Mouse (Mus musculus): ENCODE results near the gene Glod4.
"Not testable (repeated sequence)": the region's sequence is repeated elsewhere in the genome, so short reads cannot be mapped to it uniquely, and the experiment has no call there.

Glod4 gene

DNA sequence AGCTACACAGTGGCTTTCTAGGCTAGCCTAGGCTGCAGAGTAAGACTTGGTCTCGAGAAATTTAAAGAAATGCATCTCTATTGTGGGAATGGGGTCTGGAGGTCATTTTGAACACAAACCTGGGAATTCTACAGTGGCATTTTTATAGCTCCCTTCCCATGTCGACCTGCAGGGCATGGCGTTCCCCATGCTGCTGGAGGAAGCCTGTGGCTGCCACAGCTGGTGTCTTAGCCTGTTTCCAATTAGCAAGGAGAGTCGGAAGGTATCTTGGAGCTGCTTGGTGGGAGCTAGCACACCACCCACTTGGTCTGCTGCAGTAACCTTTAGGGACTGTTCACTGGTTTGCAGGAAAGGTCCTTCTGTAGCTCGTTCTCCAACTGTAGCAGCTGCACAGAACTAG, 12.6 kb upstream of the Glod4 start:
- no peak for DNase-seq

DNA sequence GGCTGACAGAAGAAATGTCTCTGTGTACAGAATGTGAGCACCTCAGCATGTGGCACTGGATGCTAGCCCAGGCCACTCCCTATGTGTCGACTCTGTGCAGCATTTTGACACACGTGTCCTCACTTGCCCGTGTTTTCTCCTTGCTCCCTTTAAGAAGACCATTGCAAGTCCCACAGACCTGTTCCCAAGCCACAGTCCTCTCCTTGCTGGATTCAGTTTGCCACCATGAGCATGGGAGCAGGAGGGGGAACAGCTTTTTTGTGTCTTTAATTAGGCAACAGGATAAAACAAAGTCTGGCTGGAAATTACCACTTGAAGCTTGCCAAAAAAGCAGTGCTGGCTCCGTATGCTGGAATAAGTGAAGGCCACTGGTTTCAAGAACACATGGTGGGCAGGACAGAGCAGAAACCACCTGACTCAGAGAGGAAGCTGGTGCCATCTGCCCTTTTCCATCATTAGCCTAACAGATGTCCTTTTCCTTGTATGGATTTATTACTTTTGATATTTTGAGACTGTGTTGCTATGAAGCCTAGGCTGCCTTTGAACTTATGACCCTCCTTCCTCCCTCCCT, 12.0 kb upstream of the Glod4 start:
- no peak for DNase-seq

DNA sequence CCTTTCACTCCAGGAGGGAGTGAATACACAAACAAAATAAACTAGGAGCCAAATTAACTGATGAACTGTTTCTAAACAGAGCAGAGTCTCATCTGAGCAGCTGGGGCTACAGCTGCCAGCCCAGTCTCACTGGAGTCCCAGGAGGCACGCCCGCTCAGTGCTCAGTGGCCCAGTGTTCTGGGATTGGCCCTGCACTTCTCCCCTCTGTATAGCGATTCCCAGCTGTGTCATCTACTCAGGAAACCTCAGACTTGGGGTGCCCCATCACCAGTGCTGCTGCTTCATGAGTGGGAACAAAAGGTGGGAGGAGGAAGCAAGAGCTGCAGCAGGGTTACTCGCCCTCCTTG, 10.4 kb upstream of the Glod4 start:
- DNase-seq, result no peak

DNA sequence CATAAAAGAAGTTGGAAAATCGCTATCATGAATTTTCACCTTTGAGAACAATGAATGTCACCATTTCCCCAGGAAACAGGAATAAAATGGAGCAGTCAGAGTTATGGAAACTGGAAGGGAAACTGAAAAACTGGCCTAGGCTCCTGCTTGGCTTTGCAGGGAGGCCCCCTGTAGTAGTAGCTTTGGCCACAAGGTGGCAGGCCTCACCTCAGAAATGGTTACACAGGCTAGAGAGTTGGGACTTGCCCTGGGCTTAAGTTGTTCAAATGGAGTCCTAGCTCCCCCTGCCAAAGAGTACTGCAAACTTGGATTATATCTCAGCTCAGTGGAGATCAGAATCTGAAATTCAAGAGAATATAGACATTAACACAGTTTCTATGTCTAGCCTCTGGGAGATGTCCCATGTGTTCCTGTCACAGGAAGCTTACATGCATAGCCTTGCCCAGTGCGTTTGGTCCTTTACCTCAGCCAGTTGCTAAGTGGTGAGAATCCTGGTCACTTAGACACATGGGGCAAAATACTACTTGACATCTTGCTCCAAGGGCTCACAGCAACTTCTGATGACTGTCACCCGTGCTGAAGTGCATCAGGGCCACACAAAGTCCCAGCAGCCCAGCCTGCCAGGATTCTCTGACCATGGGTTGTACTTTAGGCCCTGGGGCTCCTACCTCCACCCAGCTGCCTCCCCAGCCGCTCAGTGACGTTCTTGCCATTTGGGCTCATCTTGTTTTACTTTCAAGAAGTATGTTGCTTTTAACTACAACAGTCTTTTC, 9.8 kb upstream of the Glod4 start:
- DNase-seq, result peak; percentile 80

DNA sequence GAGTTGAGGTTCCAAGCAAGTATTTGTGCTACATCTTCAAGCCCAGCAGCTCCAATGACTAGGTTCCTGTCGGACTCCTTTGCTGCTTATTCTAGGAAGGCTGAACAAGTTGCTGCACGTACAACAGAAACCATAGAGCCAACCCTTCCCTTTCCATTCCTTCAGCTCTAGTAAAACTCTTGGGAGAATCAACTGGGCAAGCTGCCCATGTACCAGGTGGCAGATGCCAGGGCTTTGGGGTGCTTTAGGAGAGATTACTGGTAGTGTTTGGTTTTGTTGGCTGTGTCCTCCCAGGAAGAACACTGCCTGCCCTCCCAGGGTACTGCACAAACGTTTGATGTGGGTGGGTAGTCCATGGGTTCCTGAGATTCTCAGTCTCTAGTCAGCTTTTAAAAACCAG, 8.5 kb upstream of the Glod4 start:
- no peak for DNase-seq

DNA sequence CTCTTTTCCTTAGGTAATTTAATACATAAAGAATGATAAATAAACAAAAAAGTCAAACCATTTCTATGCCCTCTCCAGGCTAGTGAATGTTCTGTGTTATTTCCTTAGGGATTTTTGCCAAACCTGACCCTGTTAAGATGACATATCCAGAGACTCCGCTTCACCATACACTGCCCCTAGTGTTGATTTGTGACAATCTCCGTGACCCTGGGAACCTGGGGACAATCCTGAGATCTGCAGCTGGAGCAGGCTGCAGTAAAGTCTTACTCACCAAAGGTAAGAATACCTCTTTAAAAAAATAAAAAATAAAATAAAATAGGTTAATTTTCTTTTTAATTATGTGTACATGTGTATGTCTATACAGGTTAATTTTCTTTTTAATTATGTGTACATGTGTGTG, 3.7 kb upstream of the Glod4 start:
- DNase-seq, result no peak

DNA sequence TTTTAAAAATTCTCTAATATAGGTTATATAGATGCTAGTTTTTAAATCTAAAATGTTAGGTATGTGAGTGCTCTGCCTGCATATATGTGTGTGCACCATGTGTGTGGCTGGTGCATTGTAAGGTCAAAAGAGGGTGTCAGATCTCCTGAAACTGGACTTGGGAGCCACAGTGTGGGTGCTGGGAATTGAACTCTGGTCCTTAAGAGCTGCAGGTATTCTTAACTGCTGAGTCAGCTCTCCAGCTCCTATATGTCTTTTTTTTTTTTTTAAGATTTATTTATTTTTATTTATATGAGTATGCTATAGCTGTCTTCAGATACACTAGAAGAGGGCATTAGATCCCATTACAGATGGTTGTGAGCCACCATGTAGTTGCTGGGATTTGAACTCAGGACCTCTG, 2.9 kb upstream of the Glod4 start:
- no peak for DNase-seq

DNA sequence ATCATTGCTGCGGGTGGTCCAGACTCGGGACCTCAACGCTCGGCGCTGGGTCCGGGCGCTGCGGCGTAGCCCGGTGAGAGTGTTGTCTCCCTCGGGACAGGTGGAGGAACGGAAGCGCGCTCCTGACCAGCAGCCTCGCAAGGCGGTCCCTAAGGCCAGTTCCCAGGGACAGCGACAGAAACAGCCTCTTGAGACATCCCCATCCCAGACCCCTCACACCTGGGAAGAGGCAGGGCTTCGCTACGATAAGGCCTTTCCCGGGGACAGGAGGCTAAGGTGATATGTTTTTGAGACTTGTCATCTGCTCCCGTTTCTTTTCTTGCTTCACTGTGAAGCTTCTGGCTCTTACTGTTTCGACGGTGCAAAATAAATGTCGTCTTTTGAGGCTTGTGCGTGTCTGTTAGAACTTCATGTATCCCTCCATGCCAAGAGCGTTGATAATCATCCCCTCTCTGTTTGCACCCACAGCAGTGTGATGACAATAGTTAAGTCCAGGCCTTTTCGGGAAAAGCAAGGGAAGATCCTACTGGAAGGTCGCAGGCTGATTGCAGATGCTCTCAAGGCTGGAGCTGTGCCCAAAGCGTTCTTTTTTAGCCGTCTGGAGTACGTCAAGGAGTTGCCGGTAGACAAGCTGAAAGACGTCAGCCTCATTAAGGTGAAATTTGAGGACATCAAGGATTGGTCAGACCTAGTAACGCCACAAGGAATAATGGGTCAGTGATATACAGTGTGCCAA, 454 bp upstream of the Glod4 start:
- DNase-seq, result no peak

DNA sequence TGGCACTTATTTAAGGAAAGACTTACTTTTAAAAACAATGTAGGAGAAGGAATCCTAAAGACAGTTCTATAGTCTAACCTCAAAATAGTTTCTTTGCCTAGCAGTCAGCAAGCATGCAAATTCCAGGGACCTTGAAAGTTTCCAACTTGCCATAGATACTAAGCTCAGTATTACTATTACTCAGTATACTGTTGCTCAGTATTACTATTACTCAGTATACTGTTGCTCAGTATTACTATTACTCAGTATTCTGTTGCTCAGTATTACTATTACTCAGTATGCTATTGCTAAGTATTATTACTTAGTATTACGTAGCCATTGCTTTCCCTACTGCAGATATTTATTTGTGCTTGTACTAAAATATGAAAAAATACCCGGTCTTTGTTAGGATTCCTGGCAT, 3.8 kb downstream of the Glod4 start:
- DNase-seq, result no peak

DNA sequence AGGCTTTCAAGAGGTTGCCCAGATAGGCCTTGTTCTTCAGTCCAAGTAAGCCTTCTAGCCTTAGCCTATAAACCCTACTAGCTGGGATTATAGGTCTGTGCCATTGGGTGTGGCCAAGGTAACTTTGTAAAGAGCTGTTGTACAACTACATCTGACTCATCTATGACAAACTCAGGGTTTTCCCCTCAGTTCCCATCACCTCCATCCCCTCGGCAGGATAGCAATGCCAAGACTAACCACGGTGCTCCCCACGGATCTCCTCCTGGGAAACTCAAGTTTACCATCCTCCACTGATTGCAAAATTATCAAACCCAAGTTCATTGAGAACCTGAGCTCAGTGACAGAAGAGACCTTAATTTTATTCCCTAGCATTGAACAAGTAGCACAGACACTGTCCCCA, 7.4 kb downstream of the Glod4 start:
- no peak for DNase-seq

DNA sequence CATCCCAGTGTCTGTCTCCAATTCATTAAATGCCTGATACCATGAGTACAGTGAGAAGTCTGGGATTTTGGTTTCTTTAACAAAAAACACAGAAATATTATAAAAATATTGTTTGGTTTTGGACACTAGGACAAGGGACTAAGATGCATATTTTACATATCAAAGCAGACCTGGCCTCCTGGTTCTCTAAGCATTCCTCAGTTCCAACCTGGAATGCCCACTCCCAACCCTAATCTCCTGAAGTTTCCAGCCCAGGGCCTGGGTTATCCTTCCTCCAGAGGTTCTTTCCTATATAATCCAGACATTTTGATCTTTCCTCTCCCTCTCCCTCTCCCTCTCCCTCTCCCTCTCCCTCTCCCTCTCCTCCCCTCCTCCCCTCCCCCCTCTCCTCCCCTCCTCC, 18.5 kb downstream of the Glod4 start:
- no peak for DNase-seq

DNA sequence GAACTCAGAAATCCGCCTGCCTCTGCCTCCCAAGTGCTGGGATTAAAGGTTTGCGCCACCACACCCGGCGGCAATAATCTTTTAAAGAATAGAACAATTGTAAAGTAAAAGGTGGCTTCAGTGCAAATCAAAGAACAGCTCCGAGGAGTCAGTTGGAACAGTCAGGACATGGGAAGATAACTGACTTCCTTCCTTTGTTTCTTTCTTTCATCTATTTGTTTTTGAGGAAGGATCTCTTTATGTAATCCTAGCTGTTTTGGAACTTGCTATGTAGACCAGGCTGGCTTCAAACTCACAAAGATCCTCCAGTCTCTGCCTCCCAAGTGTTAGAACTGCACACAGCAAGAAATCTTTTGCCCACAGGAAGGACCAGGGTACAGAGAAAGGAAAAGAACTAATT, 18.9 kb downstream of the Glod4 start:
- no peak for DNase-seq

DNA sequence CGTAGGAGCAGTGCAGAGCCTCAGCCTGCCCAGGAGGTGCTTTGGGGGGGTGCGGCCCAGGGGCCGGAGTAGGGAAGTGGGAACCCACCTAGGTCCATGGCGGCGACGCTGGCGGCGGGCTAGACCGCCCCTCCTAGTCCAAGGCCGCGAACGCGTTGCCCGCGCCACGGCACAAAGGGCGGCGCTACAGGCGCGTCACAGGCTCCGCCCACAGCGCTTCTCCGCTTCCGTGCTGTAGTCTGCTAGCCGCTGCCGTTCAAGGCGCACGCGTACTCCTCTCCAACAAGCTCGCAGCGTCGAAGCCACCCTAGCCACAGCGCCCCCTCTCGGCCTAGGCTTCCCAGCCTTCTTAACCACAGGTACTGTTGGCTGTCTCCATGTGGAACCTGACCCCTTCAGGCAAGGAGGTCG, 26.1 kb downstream of the Glod4 start, which contains the start of the genes Dbil5 and Gemin4:
TSS of gene Dbil5 (plus strand) at position 219 of the 411 bp plus-strand sequence.
TSS of gene Gemin4 (minus strand) at position 275 of the 411 bp plus-strand sequence.
- peak; percentile 98 for DNase-seq

DNA sequence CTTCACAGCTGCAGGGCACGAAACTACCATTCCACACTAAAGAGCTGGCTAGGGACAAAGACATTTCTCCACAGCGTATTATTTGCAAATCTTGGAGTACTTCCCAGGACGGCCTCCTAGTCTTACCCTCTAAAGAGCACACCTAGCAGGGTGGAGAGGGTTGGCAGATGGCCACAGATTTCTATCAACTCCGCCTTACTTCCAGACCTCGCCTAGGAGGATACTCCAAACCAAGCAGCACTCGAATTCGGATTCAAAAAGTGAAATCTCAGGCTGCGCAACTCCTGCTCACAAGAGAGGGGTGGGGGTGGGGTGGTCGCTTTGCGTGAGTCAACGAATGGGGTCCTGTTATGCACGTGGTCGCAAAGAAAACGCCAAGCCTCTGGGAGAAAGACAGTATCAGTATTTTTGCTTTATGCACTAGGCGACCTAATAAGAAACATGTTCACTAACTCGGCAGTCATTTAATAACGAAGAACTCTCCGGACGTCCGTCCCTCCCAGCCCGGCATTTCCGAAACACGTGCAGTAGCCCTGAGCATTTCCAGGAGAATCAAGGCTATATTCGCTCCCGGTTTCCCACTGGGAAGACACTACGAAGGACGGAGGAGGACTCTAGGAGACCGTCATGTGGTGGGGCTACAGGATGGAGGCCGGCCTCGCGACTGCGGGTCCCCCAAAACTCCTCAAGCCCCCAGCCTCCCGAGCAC, 26.7 kb downstream of the Glod4 start:
- DNase-seq, result peak; percentile 24

DNA sequence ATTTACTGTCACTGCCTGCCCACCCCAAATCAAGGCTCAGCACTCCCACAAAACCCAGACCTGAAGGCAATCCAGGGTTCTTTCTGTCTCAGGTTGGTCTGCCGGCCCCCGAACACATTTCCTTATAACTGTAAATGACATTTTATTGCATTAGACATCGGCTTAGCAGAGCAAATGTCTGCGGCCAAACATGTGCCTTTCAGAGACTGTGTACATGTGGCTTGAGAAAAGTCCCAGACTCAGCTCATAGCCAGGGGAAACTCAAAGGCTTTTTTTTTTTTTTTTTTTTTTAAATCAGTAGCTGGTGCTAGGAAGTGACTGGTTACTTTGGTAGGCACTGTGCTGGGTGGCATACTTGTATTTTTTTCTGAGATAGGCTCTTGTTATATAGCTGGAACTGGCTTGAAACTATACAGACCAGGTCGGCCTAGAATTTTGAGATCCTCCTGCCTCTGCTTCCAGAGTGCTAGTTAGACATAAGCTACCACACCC, 27.4 kb downstream of the Glod4 start:
- DNase-seq, result no peak

DNA sequence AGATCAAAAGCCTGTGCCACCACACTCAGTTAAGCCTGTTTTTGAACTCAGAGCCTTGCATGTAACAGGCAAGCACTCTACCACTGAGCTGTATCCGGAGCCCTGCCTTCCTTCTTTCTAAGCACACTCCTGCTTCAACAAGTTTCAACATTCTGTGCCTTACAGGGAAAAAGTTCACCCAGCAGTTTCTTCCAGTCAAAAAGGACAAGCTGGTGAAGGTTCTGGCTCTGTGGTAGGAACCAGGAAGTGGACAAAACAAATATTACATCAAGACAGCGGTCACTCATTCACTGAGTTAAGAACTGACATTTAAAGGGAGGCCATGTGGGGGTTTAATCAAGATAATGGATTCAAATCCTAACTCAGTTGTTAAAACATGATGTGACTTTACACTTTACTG, 28.5 kb downstream of the Glod4 start:
- DNase-seq, result no peak

DNA sequence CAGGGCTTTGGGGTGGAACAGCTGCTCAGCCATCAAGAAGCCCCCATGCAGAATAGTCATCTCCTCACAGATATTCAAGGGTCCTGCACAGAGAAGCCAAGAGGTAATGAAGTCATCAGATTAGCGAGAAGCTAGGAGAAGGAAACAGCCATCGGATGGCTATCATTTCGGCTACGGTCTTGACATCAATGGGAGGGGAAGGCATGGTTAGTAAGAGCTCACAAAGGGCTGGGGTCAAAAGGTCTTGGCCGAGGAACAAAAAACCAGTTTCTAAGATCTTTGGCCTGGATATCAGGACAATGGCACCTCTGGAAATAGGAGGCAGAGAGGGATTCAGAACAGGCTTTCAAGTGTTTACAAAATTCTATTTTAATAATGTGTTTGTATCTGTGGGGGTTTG, 29.7 kb downstream of the Glod4 start:
- DNase-seq, result no peak

DNA sequence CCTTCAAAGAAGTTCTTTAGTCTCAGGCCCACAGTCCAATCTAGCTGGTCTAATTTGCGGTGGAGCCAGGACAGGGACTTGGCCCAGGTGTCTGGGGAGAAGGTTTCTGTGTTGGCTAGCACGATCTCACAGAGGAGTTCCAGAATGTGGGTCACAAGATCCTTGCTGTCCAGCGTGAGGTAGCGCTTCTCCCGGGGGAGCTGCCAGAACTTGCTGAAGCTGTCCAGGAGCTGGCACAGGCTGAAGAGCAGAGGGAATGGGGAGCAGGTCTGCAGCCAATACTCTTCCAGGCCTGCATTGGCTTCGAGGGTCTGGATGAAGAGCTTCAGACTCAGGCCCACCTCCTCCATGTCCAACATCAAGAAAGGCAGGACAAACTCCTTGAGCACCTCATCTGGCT, 31.9 kb downstream of the Glod4 start:
- DNase-seq, result not testable (repeated sequence)

DNA sequence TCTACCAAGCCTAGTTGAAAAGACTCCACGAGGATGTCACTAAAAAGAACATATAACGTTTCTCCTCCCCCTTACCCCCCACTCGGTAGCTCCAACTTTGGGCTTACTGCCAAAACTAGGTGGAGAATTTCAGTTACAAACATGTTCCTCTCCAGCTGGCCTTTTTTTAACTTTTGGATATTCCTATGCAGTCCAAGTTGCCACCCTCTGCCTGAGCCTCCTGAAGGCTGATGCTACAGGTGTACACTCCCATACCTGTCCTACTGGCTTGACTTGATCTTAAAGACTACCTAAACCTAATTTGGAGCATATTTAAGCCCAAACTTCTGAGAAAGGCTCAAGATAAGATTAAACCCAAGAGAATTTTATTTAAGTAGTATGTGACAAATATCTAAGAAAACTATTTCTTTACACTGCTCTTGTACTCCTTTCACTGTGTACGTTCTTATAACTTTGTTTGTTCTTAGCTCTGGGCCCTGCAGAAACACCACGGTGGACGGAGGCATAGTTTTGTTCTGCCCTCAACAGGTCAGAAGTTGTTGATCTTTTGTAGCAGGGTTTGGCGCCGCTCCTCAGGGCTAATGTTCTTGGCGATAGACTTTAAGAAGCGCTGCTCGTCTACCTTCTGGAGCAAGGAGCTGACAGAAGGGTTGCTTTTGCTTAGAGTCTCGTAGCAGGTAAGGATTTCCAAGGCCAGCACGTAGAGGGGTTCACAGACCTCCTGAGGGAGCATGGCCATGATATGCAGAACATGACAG, 33.1 kb downstream of the Glod4 start:
- no peak for DNase-seq

DNA sequence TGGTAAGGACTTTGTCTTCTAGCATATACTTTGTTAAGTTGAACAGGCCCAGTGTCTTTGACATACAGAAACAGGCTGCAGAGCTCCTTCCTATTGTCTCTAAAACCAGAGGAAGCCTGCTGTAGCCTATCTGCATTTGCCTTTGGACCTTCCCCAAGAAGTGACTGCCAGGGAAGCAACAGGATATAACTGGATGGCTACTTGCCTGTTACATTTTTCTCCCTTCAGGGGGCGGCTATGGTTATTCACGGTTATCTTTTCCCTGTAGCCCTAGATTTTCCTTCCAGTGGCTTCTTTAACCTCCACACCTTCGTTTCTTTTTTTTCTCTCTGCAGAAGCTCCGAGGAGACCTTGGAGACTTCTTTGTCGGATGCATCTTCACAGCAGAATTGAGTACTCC, 36.7 kb downstream of the Glod4 start:
- DNase-seq, result no peak

DNA sequence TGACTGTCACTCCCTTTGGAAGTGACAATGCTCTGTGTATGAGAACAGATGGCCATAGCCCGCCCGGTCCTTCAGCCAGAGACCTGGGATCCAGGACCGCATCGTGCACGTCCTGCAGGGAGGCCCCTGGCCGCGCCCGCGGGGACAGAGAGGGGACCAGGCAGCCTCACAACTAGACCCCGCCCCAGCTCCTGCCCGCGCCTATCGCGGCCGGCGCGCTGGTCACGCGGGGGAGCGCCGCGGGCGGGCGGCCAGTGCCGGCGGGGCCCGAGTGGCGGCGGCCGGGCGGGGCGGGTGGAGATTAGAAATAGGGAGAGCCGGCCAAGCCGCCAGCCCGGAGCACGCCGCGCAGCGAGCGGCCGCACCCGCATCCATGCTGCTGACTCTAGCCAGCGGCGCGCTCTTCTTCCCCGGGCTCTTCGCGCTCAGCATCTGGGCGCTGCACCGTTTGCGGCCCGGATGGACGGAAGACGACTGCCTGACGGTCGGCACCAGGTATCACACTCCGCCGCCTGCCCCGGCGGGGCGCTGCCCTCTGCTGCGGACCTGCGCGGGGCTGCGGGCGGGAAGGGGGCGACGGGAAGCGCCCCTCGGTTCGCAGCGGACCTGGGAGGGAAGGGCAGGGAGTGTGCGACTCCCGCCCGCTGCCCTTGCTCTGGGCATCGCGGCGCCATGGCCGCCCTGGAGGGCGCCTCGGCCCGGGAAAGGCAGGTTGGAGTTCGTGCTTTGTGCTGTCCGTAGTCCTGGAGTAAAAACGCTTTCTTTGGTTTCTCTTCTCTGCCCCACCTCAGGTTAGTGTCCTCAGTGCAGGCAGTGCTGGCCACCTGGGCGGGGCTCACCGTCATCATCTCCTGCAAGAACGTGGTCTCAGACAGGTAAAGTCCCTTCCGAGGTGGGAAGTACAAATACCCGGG, 41.5 kb downstream of the Glod4 start:
- DNase-seq, result peak; percentile 79

Data from right cerebral cortex, postnatal 14 days (tissue).